Mouse (Mus musculus): Measurements from ENCODE around the gene Spock1. TPM values are rescaled to one million over a fixed set of nuclear protein-coding genes. Genes with fewer than 3 reads are reported as not detected.

The Spock1 gene
- total RNA-seq, 1 experiment from 2014 or later = not detected

- ATAC-seq (replicated peaks; ENCODE audit: low read depth, poor library complexity, severe bottlenecking) = no peak
Observed at GRCm38 (mm10) chr13:57435726-57436220, 472.4 kb downstream of the Spock1 start.

- ATAC-seq (replicated peaks; ENCODE audit: low read depth, poor library complexity, severe bottlenecking) = no peak
Observed at GRCm38 (mm10) chr13:57433848-57434247, 474.3 kb downstream of the Spock1 start.

- ATAC-seq (replicated peaks; ENCODE audit: low read depth, poor library complexity, severe bottlenecking) = no peak
Observed at GRCm38 (mm10) chr13:57431815-57432214, 476.3 kb downstream of the Spock1 start.

GRCm38 (mm10) chr13:57428840-57429239 is 479.3 kb downstream of the Spock1 start:
- ATAC-seq (replicated peaks; ENCODE audit: low read depth, poor library complexity, severe bottlenecking) = no peak

GRCm38 (mm10) chr13:57418781-57419180 is 489.4 kb downstream of the Spock1 start:
- no peak for ATAC-seq (replicated peaks; ENCODE audit: low read depth, poor library complexity, severe bottlenecking)

- ATAC-seq (replicated peaks; ENCODE audit: low read depth, poor library complexity, severe bottlenecking) = no peak
Observed at GRCm38 (mm10) chr13:57414716-57415115, 493.4 kb downstream of the Spock1 start.

- no peak for ATAC-seq (replicated peaks; ENCODE audit: low read depth, poor library complexity, severe bottlenecking)
Observed at GRCm38 (mm10) chr13:57407666-57408065, 500.5 kb downstream of the Spock1 start.

- no peak for ATAC-seq (replicated peaks; ENCODE audit: low read depth, poor library complexity, severe bottlenecking)
Observed at GRCm38 (mm10) chr13:57402386-57402785, 505.7 kb downstream of the Spock1 start.

GRCm38 (mm10) chr13:57372141-57372700 is 535.9 kb downstream of the Spock1 start:
- no peak for ATAC-seq (replicated peaks; ENCODE audit: low read depth, poor library complexity, severe bottlenecking)

Other genes with a start within 250 kb of the Spock1 start
- 1.9 TPM in 2 replicates for gene Klhl3, start 205.3 kb upstream of the Spock1 start, total RNA-seq (2017)
- gene Hnrnpa0, start 220.2 kb upstream of the Spock1 start, total RNA-seq (2017) = 87.6 and 121 TPM in 2 replicates
- 24.9 and 28.5 TPM in 2 replicates for gene Idnk, start 249.3 kb upstream of the Spock1 start, total RNA-seq (2017)

All from common myeloid progenitor, adult 5-6 weeks (primary cell).